Mouse (Mus musculus) C2C12 (cell line): ENCODE data around the gene Babam2. TPM values are rescaled to one million over a fixed set of nuclear protein-coding genes. Genes with fewer than 3 reads are reported as not detected.
A peak's percentile ranks its signal among the peaks of the same experiment; 100 is the strongest.

Experiments
- H3K27me3 ChIP-seq: one replicate; pipeline ENCODE4 v1.6.1; 2011; ENCODE audit not compliant: control insufficient read depth, insufficient read depth, insufficient read length
- H3K36me3 ChIP-seq: one replicate; pipeline ENCODE4 v1.6.1; 2011; ENCODE audit not compliant: control insufficient read depth, insufficient read depth
- H3K4me3 ChIP-seq: one replicate; pipeline ENCODE4 v1.5.1; 2011; ENCODE audit warnings: mild to moderate bottlenecking, control low read depth; ENCODE audit not compliant: poor library complexity, insufficient read depth, severe bottlenecking
- H3K79me2 ChIP-seq: one replicate; pipeline ENCODE4 v1.6.1; 2011; ENCODE audit not compliant: control insufficient read depth, insufficient read depth
- H3K79me3 ChIP-seq: one replicate; pipeline ENCODE4 v1.6.1; 2011; ENCODE audit warnings: low read depth, control low read depth
- H3ac ChIP-seq: one replicate; pipeline ENCODE3; 2011; ENCODE audit warnings: low read depth; ENCODE audit not compliant: control insufficient read depth, insufficient read length
- CEBPB ChIP-seq: IDR thresholded peaks from one replicate; pipeline ENCODE4 v1.6.1; 2011; ENCODE audit warnings: low read depth, mild to moderate bottlenecking, control low read depth, moderate library complexity
- CTCF ChIP-seq: IDR thresholded peaks from one replicate; pipeline ENCODE4 v1.5.1; 2011; ENCODE audit not compliant: control insufficient read depth, insufficient read depth, insufficient read length
- FOSL1 ChIP-seq: IDR thresholded peaks from one replicate; pipeline ENCODE4 v1.8.0; 2011; ENCODE audit warnings: mild to moderate bottlenecking, low read length; ENCODE audit not compliant: poor library complexity, insufficient read depth, severe bottlenecking
- MAX ChIP-seq: IDR thresholded peaks from one replicate; pipeline ENCODE4 v1.6.1; 2011; ENCODE audit warnings: mild to moderate bottlenecking, control low read depth
- MYOD1 ChIP-seq: IDR thresholded peaks from one replicate; pipeline ENCODE4 v1.6.1; 2011; ENCODE audit warnings: low read depth; ENCODE audit not compliant: control insufficient read depth, insufficient read length
- MYOG ChIP-seq: IDR thresholded peaks from one replicate; pipeline ENCODE4 v1.6.1; 2011; ENCODE audit not compliant: control insufficient read depth, insufficient read length; ENCODE audit errors: extremely low read depth
- USF1 ChIP-seq: IDR thresholded peaks from one replicate; pipeline ENCODE4 v1.6.1; 2011; ENCODE audit warnings: low read depth, mild to moderate bottlenecking, control low read depth, moderate library complexity
- polyA plus RNA-seq: library from polyadenylated mRNA; unstranded; fragments of >200 nt; fragmentation: generic; extraction: Trizol; gene quantifications from one replicate; pipeline ENCODE4 v1.2.1, GENCODE M21; 2012; ENCODE audit warnings: missing spikeins

Babam2 gene
- polyA plus RNA-seq, 1 experiment: 36.0 TPM

DNA sequence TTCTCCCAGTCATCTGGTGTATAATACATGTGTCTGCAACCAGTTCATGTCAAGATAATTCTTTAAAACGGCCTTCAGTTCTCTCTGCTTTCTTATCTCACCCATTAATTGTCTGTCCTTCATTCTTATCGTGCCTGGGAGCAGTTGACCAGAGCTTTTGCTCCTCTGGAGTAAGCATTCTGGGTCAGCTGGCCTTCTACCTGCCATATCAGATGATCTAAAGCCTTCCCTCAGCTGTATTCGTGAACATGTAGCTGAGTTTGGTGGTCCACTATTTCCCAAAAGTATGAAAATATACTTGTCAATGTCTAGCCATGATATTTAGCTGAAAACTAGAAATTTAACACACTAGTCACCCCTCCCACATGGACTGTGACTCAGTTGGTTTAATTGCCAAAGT is 304.3 kb downstream of the Babam2 start:
- Histone ChIP-seq H3K27me3 (no peaks in the 10 kb centered on the region), H3K36me3 (no peaks in the 10 kb centered on the region), H3K4me3 (no peak overlapping the region), H3ac (no peak overlapping the region), H3K79me2 (no peaks in the 10 kb centered on the region), H3K79me3 (no peaks in the 10 kb centered on the region)
- TF ChIP-seq MYOG (no peak), USF1 (no peak), FOSL1 (no peak), MYOD1 (no peak), MAX (no peak), CEBPB (no peak), CTCF (no peak)

DNA sequence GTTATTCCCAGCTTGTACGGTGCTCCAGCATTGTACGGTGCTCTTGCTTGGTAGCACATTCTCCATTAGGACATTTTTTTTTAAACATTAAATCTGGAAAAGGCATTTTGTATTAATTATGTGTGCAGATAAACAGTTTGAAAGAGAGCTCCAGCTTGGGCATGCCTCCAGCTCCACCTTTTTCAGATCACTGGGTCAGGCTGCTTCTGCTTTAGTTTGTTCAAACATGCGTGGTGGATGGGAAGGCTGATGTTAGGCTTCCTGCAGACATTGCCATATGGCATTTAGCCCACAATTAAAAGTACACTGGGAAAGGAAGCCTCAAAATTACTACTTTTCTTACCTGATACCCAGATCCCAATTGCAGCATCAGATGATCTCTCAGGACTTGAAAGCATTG is 310.9 kb downstream of the Babam2 start:
- no peaks in the 10 kb centered on the region for H3K36me3 ChIP-seq
- no peak overlapping the region for H3ac ChIP-seq
- no peak for TF ChIP-seq CTCF
- TF ChIP-seq MYOG: no peak
- no peak for TF ChIP-seq USF1
- TF ChIP-seq MAX: no peak
- TF ChIP-seq MYOD1: no peak
- no peak for TF ChIP-seq FOSL1
- no peak for TF ChIP-seq CEBPB
- H3K79me2 ChIP-seq: no peaks in the 10 kb centered on the region
- H3K79me3 ChIP-seq: no peaks in the 10 kb centered on the region
- no peak overlapping the region for H3K4me3 ChIP-seq
- no peaks in the 10 kb centered on the region for H3K27me3 ChIP-seq

DNA sequence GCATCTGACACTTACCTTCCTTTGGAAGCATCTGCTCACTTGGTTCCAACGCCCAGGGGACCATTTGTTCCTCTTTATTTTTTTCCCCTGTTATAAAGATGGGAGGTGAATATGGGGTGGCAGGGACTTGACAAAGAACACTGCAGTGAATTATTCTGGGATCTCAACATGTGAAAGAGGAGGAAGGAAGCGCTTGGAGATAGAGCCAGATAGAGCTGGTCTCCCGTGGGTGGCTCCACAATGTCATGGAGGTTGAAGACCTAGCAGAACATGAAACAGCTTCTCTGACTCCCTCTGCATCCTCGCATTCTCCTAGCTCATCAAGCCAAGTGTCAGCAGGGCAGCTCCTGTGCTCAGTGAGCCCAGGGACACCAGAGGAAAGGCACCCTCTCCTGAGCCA is 312.6 kb downstream of the Babam2 start:
- TF ChIP-seq FOSL1 (no peak), CEBPB (no peak)
- Histone ChIP-seq H3K36me3 (no peaks in the 10 kb centered on the region), H3ac (no peak overlapping the region), H3K79me2 (no peaks in the 10 kb centered on the region), H3K79me3 (no peaks in the 10 kb centered on the region), H3K4me3 (no peak overlapping the region), H3K27me3 (no peaks in the 10 kb centered on the region)

DNA sequence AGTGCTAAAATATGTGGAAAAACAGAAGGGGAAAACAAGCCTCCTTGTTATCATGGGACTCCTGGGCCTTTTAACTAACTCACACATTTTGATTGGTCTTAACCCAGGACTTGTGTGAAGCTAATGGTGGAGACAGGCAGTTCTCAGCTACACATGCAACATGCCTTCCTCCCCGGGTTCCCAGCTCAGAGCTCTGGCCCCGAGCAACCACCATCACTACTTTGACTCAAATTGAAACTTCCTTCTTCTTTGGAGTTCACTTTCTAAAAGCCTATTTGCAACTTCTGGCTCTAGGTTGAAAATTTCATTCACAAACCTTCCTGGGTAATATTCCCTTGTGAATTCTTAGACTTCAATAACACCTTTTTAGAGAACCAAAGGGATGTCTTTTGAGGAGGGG is 315.6 kb downstream of the Babam2 start:
- TF ChIP-seq MYOD1: no peak
- TF ChIP-seq MAX: no peak
- TF ChIP-seq USF1: no peak
- no peak for TF ChIP-seq CEBPB
- TF ChIP-seq CTCF: no peak
- no peak for TF ChIP-seq MYOG
- no peak for TF ChIP-seq FOSL1
- Histone ChIP-seq H3K4me3 (no peak overlapping the region), H3K79me2 (no peaks in the 10 kb centered on the region), H3K27me3 (no peaks in the 10 kb centered on the region), H3K79me3 (no peaks in the 10 kb centered on the region), H3K36me3 (no peaks in the 10 kb centered on the region), H3ac (no peak overlapping the region)

DNA sequence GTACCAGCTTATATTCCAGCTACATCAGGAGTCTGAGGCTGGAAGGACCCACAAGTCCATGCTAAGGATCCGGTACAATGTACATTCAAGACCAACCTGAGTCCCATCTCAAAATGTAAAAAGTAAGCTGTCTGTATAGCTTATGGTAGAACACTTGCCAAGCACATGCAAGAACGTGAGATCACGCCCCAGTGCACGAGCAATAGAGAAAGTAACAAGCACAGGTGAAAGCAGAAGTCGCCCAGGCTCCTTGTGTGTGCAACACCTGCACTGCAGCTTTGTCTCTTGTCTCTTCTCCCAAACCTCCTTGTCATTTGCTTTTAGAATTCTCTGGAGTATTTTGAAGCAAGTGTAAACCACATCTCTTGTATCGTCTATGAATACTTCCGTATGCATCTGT is 317.3 kb downstream of the Babam2 start:
- Histone ChIP-seq H3K79me2 (no peaks in the 10 kb centered on the region), H3ac (no peak overlapping the region), H3K36me3 (no peaks in the 10 kb centered on the region), H3K4me3 (no peak overlapping the region), H3K27me3 (no peaks in the 10 kb centered on the region), H3K79me3 (no peaks in the 10 kb centered on the region)
- TF ChIP-seq MYOG: no peak

DNA sequence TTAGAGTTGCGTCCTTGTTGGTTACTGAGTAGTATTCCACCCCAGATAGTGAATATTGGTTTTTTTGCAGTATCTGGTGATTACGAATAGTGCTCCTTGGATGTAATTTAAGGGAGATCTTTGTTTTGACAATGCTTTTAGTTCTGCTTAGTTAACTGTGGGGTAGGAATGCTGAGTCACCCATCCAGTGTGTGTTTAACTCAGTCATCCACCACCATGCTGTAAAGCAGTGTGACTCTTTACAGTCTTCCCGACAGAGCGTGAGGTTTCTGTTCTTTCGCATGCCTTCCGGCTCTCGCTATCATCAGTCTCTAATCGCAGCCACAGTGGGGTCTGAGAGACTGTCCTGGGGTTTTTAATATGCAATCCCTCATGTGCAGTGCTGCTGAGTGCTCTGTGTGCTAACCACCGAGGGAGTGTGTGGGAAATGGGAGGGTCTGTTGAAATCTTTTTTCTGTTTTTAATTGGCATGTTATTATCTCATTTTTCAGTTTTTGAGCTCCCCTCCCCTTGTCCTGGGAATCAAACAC is 318.5 kb downstream of the Babam2 start:
- no peak overlapping the region for H3K4me3 ChIP-seq
- TF ChIP-seq MAX: peak; percentile 58
- no peak for TF ChIP-seq USF1
- no peaks in the 10 kb centered on the region for H3K79me2 ChIP-seq
- H3K27me3 ChIP-seq: no peaks in the 10 kb centered on the region
- H3K79me3 ChIP-seq: no peaks in the 10 kb centered on the region
- H3ac ChIP-seq: peak overlapping the region; percentile 18
- H3K36me3 ChIP-seq: no peaks in the 10 kb centered on the region

DNA sequence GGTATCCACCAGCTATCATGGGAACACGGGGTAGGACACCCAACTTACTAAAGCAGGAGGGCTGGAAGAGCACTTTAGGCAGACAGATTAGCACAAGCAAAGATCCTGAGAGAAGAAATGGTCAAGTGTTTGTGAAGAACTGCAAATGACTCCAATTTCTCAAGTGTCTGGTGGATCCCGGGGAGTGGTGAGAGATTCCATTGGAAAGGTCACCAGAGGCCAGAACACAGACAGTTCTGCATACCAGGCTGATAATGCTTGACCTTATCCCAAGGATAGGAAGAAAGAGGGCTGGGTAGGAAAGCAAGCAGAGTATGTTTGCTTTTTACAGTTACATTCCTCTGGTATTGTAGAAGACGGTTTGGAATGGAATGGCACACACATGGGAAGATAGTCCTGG is 320.2 kb downstream of the Babam2 start:
- TF ChIP-seq CEBPB: no peak
- no peak for TF ChIP-seq FOSL1
- no peak for TF ChIP-seq MAX
- TF ChIP-seq MYOG: no peak
- TF ChIP-seq USF1: no peak
- no peak for TF ChIP-seq MYOD1
- no peak for TF ChIP-seq CTCF
- Histone ChIP-seq H3K27me3 (no peaks in the 10 kb centered on the region), H3K4me3 (no peak overlapping the region), H3K79me3 (no peaks in the 10 kb centered on the region), H3ac (no peak overlapping the region), H3K36me3 (no peaks in the 10 kb centered on the region), H3K79me2 (no peaks in the 10 kb centered on the region)
